Mouse (Mus musculus) olfactory bulb, adult 2 months (tissue): ENCODE data around the gene Sytl2. TPM values are rescaled to one million over a fixed set of nuclear protein-coding genes. Genes with fewer than 3 reads are reported as not detected.

Experiments
- H3K27ac ChIP-seq: fragments of 200-500 bp; 2 replicates; pipeline ENCODE4 v1.5.1; 2012; ENCODE audit warnings: low read depth, low read length; ENCODE audit not compliant: insufficient read depth
- H3K4me1 ChIP-seq: fragments of 200-500 bp; 2 replicates; pipeline ENCODE4 v1.6.1; 2012; ENCODE audit warnings: low read length; ENCODE audit not compliant: control insufficient read depth, insufficient read depth
- H3K4me3 ChIP-seq: fragments of 200-500 bp; 2 replicates; pipeline ENCODE4 v1.5.1; 2012; ENCODE audit warnings: mild to moderate bottlenecking, low read depth, low read length, moderate library complexity; ENCODE audit not compliant: insufficient read depth
- CTCF ChIP-seq: fragments of 200-500 bp; IDR thresholded peaks from 2 replicates; pipeline ENCODE4 v1.5.1; 2012; ENCODE audit warnings: low read depth, mild to moderate bottlenecking, low read length, moderate library complexity; ENCODE audit not compliant: insufficient read depth
- POLR2A ChIP-seq: fragments of 200-500 bp; IDR thresholded peaks from 2 replicates; pipeline ENCODE4 v1.6.1; 2012; ENCODE audit warnings: mild to moderate bottlenecking, low read depth, low read length, moderate library complexity; ENCODE audit not compliant: insufficient read depth
- WGBS: fragments of 180-500 bp; shearing (Covaris S2); methylation state at CpG from one replicate; pipeline ENCODE4 v1.1.7; 2018; 5-methylcytosine and 5-hydroxymethylcytosine counted together
- polyA plus RNA-seq: library from polyadenylated mRNA; stranded (reverse); fragments of >200 nt; gene quantifications from 2 replicates; pipeline ENCODE4 v1.2.4, GENCODE M21; 2012; ENCODE audit warnings: low replicate concordance; ENCODE audit not compliant: missing spikeins, insufficient read depth, insufficient read length

Gene Sytl2
- polyA plus RNA-seq, 1 experiment: not detected

- 58% methylated on average over 3 of the region's 3 CpGs for WGBS
- no peak overlapping the region for H3K4me3 ChIP-seq
- no peak overlapping the region for H3K27ac ChIP-seq
- no peaks in the 10 kb centered on the region for H3K4me1 ChIP-seq
- TF ChIP-seq POLR2A (no peak), CTCF (no peak)
These were observed 87.7 kb downstream of the Sytl2 start for GRCm38 (mm10) chr7:90389765-90390164.

GRCm38 (mm10) chr7:90395073-90395472, 93.0 kb downstream of the Sytl2 start:
- no peak for TF ChIP-seq POLR2A
- TF ChIP-seq CTCF: no peak
- 70% methylated on average over 4 of the region's 4 CpGs for WGBS
- no peak overlapping the region for H3K4me3 ChIP-seq
- H3K27ac ChIP-seq: no peak overlapping the region
- no peaks in the 10 kb centered on the region for H3K4me1 ChIP-seq

- WGBS: 69% methylated on average over 5 of the region's 5 CpGs
- Histone ChIP-seq H3K4me1 (no peaks in the 10 kb centered on the region), H3K4me3 (no peak overlapping the region), H3K27ac (no peak overlapping the region)
- TF ChIP-seq CTCF (no peak), POLR2A (no peak)
These were observed 93.9 kb downstream of the Sytl2 start for GRCm38 (mm10) chr7:90395928-90396327.

- no peak overlapping the region for H3K4me3 ChIP-seq
- H3K4me1 ChIP-seq: no peaks in the 10 kb centered on the region
- TF ChIP-seq POLR2A (no peak), CTCF (no peak)
- H3K27ac ChIP-seq: no peak overlapping the region
- 46% methylated on average over 3 of the region's 3 CpGs for WGBS
These were observed 107.9 kb downstream of the Sytl2 start for GRCm38 (mm10) chr7:90409934-90410333.

GRCm38 (mm10) chr7:90426020-90427001, 124.3 kb downstream of the Sytl2 start, which contains the start of gene Ccdc89:
Ccdc89 (plus strand) TSS chr7:90426577.
- Histone ChIP-seq H3K4me3 (peak within 1 kb of the TSS; percentile 50), H3K27ac (no peak within 1 kb of the TSS), H3K4me1 (peaks cover 10% of the 10 kb centered on the region)
- WGBS: 20% methylated on average over 29 of the region's 29 CpGs
- TF ChIP-seq CTCF: no peak
- TF ChIP-seq POLR2A: 0 out of 2 replicates have a peak, but pooled peaks have one; percentile 18

- TF ChIP-seq POLR2A (no peak), CTCF (no peak)
- no peak overlapping the region for H3K27ac ChIP-seq
- H3K4me3 ChIP-seq: peak overlapping the region; percentile 50
- peaks cover 10% of the 10 kb centered on the region for H3K4me1 ChIP-seq
- WGBS: 61% methylated on average over 9 of the region's 9 CpGs
These were observed 125.0 kb downstream of the Sytl2 start for GRCm38 (mm10) chr7:90427006-90427405.

- TF ChIP-seq POLR2A: no peak
- TF ChIP-seq CTCF: no peak
- H3K4me1 ChIP-seq: peaks cover 3% of the 10 kb centered on the region
- no peak overlapping the region for H3K4me3 ChIP-seq
- H3K27ac ChIP-seq: no peak overlapping the region
These were observed 130.2 kb downstream of the Sytl2 start for GRCm38 (mm10) chr7:90432221-90432620.

GRCm38 (mm10) chr7:90440044-90440443, 138.0 kb downstream of the Sytl2 start:
- Histone ChIP-seq H3K4me3 (no peak overlapping the region), H3K27ac (no peak overlapping the region), H3K4me1 (no peaks in the 10 kb centered on the region)
- 70% methylated on average over 4 of the region's 4 CpGs for WGBS
- TF ChIP-seq POLR2A (no peak), CTCF (no peak)

- Histone ChIP-seq H3K27ac (peak overlapping the region; percentile 75), H3K4me3 (no peak overlapping the region), H3K4me1 (no peaks in the 10 kb centered on the region)
- TF ChIP-seq CTCF (no peak), POLR2A (no peak)
- under 1% methylated on average over 4 of the region's 4 CpGs for WGBS
These were observed 140.0 kb downstream of the Sytl2 start for GRCm38 (mm10) chr7:90442070-90442469.
